ENCODE assay signal across 15 mouse cellular contexts in the genomic region with DNA sequence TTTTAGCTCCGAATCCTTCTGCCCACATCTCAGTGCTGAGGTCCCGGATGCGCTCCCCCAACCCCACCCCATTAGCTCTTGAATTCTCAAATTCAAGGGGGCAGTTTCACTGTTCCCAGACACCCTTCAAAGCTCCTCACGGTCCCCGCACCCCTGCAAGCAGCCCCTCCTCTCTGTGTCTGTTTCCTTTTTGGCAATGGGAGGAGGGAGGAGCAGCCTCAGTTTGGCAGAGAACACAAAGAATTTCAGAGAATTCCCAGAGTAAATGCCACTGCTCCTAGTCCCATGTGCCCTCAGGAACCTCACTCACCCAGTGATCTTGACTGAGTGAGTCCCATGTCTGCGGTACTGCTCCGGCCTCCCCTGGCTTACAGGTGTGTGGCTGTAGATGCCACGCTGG. TPM values are rescaled to one million over a fixed set of nuclear protein-coding genes. Genes with fewer than 3 reads are reported as not detected.
DNase-seq lines count a peak whose midpoint lies in the region; ATAC-seq and TF ChIP-seq lines count a peak whose summit lies in the region.
"Had no signal": no experiment of that assay in that cellular context is flagged by ENCODE, and none has a peak within 500 bp of the region (broad histone marks: within the 10 kb centered on the region; RNA-seq: fewer than 3 reads in every experiment).

No protein-coding gene starts in this region.

- no peak overlapping the region for H3K4me2 ChIP-seq in kidney, embryonic 14.5 days (replicated peaks; ENCODE audit: low read depth, low read length)

- no peaks in the 10 kb centered on the region for H3K9me3 ChIP-seq in kidney, embryonic 14.5 days (ENCODE audit: control insufficient read depth, low read length)
- no peaks in the 10 kb centered on the region for H3K9me3 ChIP-seq in midbrain, embryonic 10.5 days (replicated peaks)
- H3K9me3 ChIP-seq: limb, embryonic 13.5 days had no signal

- no peak overlapping the region for H3K27ac ChIP-seq in kidney, embryonic 14.5 days (ENCODE audit: low read depth, low read length)
- H3K27ac ChIP-seq in spleen, adult 2 months (ENCODE audit: insufficient read depth, low read length): 0 out of 2 replicates have a peak overlapping the region, but pooled peaks have one; percentile 22
- H3K27ac ChIP-seq in midbrain, embryonic 10.5 days (replicated peaks): no peak overlapping the region
- H3K27ac ChIP-seq: limb, embryonic 13.5 days had no signal

- no peak for TF ChIP-seq CTCF in spleen, adult 2 months (IDR thresholded peaks at IDR 0.05; ENCODE audit: extremely low read depth, insufficient read depth, insufficient read length, insufficient replicate concordance)

- H3K27me3 ChIP-seq in kidney, embryonic 14.5 days (ENCODE audit: control insufficient read depth, insufficient read depth, low read length): 0 out of 2 replicates have a peak, but pooled peaks cover 4% of the 10 kb centered on the region
- no peaks in the 10 kb centered on the region for H3K27me3 ChIP-seq in spleen, adult 2 months (ENCODE audit: control insufficient read depth, insufficient read depth, low read length)
- peaks cover 63% of the 10 kb centered on the region for H3K27me3 ChIP-seq in midbrain, embryonic 10.5 days (ENCODE audit: low read depth, poor library complexity, severe bottlenecking)

- WGBS in kidney, embryonic 14.5 days: 75% methylated on average over 8 of the region's 8 CpGs
- 86% methylated on average over 8 of the region's 8 CpGs for WGBS in spleen, adult 2 months
- 84% methylated on average over 8 of the region's 8 CpGs for WGBS in midbrain, embryonic 10.5 days

- no peak overlapping the region for H3K9ac ChIP-seq in kidney, embryonic 14.5 days (ENCODE audit: low read depth, low read length)
- H3K9ac ChIP-seq: limb, embryonic 13.5 days had no signal

- peak; percentile 50 to 80 for DNase-seq in adrenal gland, adult (ENCODE audit: inconsistent age in 2 of 2, low spot score in 1 of 2)
- no peak for DNase-seq in adrenal gland, adult 8-10 months
- DNase-seq in kidney, adult 8-10 months: peak; percentile 19 to 22
- DNase-seq in spleen, adult 2 months (ENCODE audit: low read depth in 1 of 2, low spot score in 2 of 2): no peak
- no peak for DNase-seq in spleen, postnatal 4 days (ENCODE audit: low spot score in 2 of 2)
- no peak for DNase-seq in right cerebral cortex, postnatal 25 days
- DNase-seq in midbrain, embryonic 10.5 days (ENCODE audit: low spot score): no peak
- DNase-seq: cerebellum, postnatal 10 days had no signal

- H3K36me3 ChIP-seq in kidney, embryonic 14.5 days (ENCODE audit: control insufficient read depth, insufficient read depth, low read length): no peaks in the 10 kb centered on the region
- H3K36me3 ChIP-seq in spleen, adult 2 months (ENCODE audit: control insufficient read depth, insufficient read depth, low read length): no peaks in the 10 kb centered on the region
- H3K36me3 ChIP-seq in midbrain, embryonic 10.5 days: no peaks in the 10 kb centered on the region
- H3K36me3 ChIP-seq: limb, embryonic 13.5 days had no signal

- no peak for TF ChIP-seq POLR2A in spleen, adult 2 months (IDR thresholded peaks at IDR 0.05; ENCODE audit: low read depth, low read length)

- no peak overlapping the region for H3K4me3 ChIP-seq in kidney, embryonic 14.5 days (ENCODE audit: low read length)
- no peak overlapping the region for H3K4me3 ChIP-seq in spleen, adult 2 months (ENCODE audit: extremely low read depth, insufficient read depth, insufficient read length)
- no peak overlapping the region for H3K4me3 ChIP-seq in midbrain, embryonic 10.5 days
- H3K4me3 ChIP-seq: limb, embryonic 13.5 days had no signal

- peaks cover 29% of the 10 kb centered on the region for H3K4me1 ChIP-seq in kidney, embryonic 14.5 days (ENCODE audit: control insufficient read depth, insufficient read depth, low read length)
- H3K4me1 ChIP-seq in spleen, adult 2 months (ENCODE audit: control insufficient read depth, insufficient read depth, insufficient read length): no peaks in the 10 kb centered on the region
- H3K4me1 ChIP-seq in midbrain, embryonic 10.5 days: peaks cover 43% of the 10 kb centered on the region

- ATAC-seq in kidney, embryonic 14.5 days (ENCODE audit: low FRiP score, low TSS enrichment): no peak

RNA-seq across cellular contexts. Expression of a gene that starts 8.3 kb away (rescaled TPM):
- total RNA-seq in adrenal gland, adult 8-10 months (2022): 100 to 1,000 TPM in 2 of 4 experiments, 10 to 100 TPM in 2; 80.9 to 133 (median 107) TPM
- 20.9 and 26.1 TPM in 2 replicates for polyA plus RNA-seq in kidney, embryonic 14.5 days (2014; fragmentation: Nextera tagmentation; extraction: Ambion mirVana)
- polyA plus RNA-seq in spleen, adult 2 months (2012; rRNA removed): 115 and 141 TPM in 2 replicates
- polyA plus RNA-seq in midbrain, embryonic 10.5 days (2016; fragmentation: Nextera tagmentation; extraction: Ambion mirVana): 7.4 and 7.5 TPM in 2 replicates

RNA-seq across cellular contexts. Expression of a gene that starts 27.4 kb away (rescaled TPM):
- total RNA-seq in adrenal gland, adult 8-10 months (2022): 1 to 10 TPM in 2 of 4 experiments, under 1 TPM in 2; 0.49 to 1.9 (median 1.3) TPM
- polyA plus RNA-seq in kidney, embryonic 14.5 days (2014; fragmentation: Nextera tagmentation; extraction: Ambion mirVana): not detected in 2 replicates
- polyA plus RNA-seq in spleen, adult 2 months (2012; rRNA removed): 0.48 and 0.67 TPM in 2 replicates
- polyA plus RNA-seq in midbrain, embryonic 10.5 days (2016; fragmentation: Nextera tagmentation; extraction: Ambion mirVana): 0.23 and 0.31 TPM in 2 replicates
- total RNA-seq: megakaryocyte progenitor cell, adult 5-6 weeks had no signal
- polyA plus RNA-seq: limb, embryonic 13.5 days had no signal

RNA-seq across cellular contexts. Expression of a gene that starts 55.6 kb away (rescaled TPM):
- not detected for total RNA-seq in adrenal gland, adult 8-10 months (2022)
- polyA plus RNA-seq in kidney, embryonic 14.5 days (2014; fragmentation: Nextera tagmentation; extraction: Ambion mirVana): not detected in 2 replicates
- not detected in 2 replicates for polyA plus RNA-seq in spleen, adult 2 months (2012; rRNA removed)
- polyA plus RNA-seq in midbrain, embryonic 10.5 days (2016; fragmentation: Nextera tagmentation; extraction: Ambion mirVana): 0.31 TPM in 1 of 2 replicates, not detected in the other
- total RNA-seq: heart, postnatal 14 days; megakaryocyte progenitor cell, adult 5-6 weeks had no signal
- polyA plus RNA-seq: embryonic facial prominence, embryonic 11.5 days; forebrain, embryonic 11.5 days; limb, embryonic 13.5 days; neural tube, embryonic 14.5 days had no signal

Comparison
In these comparisons a context has a peak if more than half of its experiments do, and no peak if none do; other contexts are left out.
1. DNase-seq: peak in adrenal gland, adult (2 of 2) and kidney, adult 8-10 months (2 of 2); none in adrenal gland, adult 8-10 months (single experiment), spleen, adult 2 months (0 of 2), spleen, postnatal 4 days (0 of 2), right cerebral cortex, postnatal 25 days (single experiment) and midbrain, embryonic 10.5 days (single experiment).